Mouse (Mus musculus) erythroblast, embryonic 14.5 days (primary cell): ENCODE results near the gene Anp32a. TPM values are rescaled to one million over a fixed set of nuclear protein-coding genes. Genes with fewer than 3 reads are reported as not detected.

Source experiments
- H3K27me3 ChIP-seq: 2 replicates; pipeline ENCODE4 v1.6.1; 2012; ENCODE audit warnings: inconsistent platforms; ENCODE audit not compliant: control insufficient read depth
- H3K36me3 ChIP-seq: 2 replicates; pipeline ENCODE4 v1.6.1; 2012; ENCODE audit warnings: mild to moderate bottlenecking, inconsistent platforms; ENCODE audit not compliant: control insufficient read depth
- H3K4me1 ChIP-seq: 2 replicates; pipeline ENCODE4 v1.6.1; 2012; ENCODE audit warnings: inconsistent platforms; ENCODE audit not compliant: control insufficient read depth
- H3K4me3 ChIP-seq: replicated peaks from 2 replicates; pipeline ENCODE3; 2012; ENCODE audit warnings: moderate library complexity, mild to moderate bottlenecking, inconsistent platforms
- H3K9me3 ChIP-seq: 2 replicates; pipeline ENCODE4 v1.6.1; 2012; ENCODE audit warnings: low read length, inconsistent platforms, mixed read lengths; ENCODE audit not compliant: control insufficient read depth
- GATA1 ChIP-seq: IDR thresholded peaks from 2 replicates; pipeline ENCODE4 v1.6.1; 2012; ENCODE audit warnings: low read length, inconsistent platforms, mixed read lengths
- TAL1 ChIP-seq: IDR thresholded peaks from 3 replicates; pipeline ENCODE4 v1.6.1; 2012; ENCODE audit warnings: low read length, inconsistent platforms, mixed read lengths
- polyA plus RNA-seq: library from polyadenylated mRNA; stranded (reverse); fragments of >175 nt; gene quantifications from 2 replicates; pipeline ENCODE4 v1.2.3, GENCODE M21; 2012

Gene Anp32a
- polyA plus RNA-seq, 1 experiment = 15.2 TPM

DNA sequence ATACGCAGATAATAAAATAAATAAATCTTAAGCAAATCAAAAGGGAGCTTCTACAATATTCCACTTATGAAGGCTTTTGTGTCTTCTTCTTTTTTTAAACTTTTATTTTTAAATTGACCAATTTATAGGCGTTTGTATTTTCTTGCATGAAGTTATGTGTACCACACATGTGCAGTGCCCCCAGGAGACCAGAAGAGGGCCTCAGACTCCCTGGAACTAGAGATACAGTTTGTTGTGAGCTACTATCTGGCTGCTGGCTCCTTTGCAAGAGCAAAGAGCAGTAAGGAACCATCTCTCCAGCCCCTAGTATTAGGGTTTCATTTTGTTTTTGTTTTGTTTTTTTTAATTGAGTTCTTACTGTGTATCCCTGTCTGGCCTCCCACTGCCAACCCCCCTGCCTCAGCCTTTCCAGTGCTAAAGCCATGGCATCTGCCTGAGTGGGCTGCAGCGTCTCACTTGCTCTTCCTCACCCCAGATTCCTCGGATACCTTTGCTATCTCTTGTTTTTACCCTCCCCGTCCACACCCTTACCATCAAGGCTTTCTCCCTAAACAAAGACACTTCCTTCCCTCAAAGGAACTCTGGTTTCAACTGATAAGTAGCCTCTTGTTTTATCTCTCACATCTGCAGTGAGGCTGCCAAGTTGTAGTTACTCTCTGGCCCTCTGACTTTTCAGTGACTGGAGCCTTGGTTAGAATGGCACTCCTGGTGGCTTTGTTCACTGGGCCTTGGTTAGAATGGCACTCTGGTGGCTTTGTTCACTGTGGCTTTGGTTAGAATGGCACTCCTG, 66.5 kb downstream of the Anp32a start:
- TF ChIP-seq GATA1 = no peak
- TF ChIP-seq TAL1 = no peak
- Histone ChIP-seq H3K4me1 (peaks cover 10% of the 10 kb centered on the region), H3K4me3 (no peak overlapping the region), H3K9me3 (peaks cover 16% of the 10 kb centered on the region), H3K36me3 (no peaks in the 10 kb centered on the region), H3K27me3 (no peaks in the 10 kb centered on the region)

DNA sequence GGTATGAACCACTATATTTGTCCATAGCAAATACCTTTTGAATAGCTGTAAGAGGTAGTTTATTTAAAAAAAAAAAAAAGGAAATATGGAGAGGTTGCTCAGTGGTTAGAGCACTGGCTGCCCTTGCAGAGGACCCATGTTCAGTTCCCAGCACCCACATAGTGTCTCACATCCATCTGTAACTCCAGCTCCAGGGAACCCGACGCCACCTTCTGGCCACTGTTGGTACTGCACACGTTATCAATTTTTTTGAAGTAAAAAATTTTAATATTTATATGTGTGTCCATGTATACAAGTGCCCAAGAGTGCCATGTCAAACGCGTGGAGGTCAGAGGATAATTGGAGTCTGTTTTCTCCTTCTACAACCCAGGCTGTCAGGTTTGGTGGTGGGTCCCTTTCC, 77.6 kb downstream of the Anp32a start:
- Histone ChIP-seq H3K4me3 (no peak overlapping the region), H3K9me3 (peaks cover 7% of the 10 kb centered on the region), H3K27me3 (no peaks in the 10 kb centered on the region), H3K4me1 (peaks cover 14% of the 10 kb centered on the region), H3K36me3 (no peaks in the 10 kb centered on the region)
- TF ChIP-seq GATA1 = no peak
- TF ChIP-seq TAL1 = no peak

DNA sequence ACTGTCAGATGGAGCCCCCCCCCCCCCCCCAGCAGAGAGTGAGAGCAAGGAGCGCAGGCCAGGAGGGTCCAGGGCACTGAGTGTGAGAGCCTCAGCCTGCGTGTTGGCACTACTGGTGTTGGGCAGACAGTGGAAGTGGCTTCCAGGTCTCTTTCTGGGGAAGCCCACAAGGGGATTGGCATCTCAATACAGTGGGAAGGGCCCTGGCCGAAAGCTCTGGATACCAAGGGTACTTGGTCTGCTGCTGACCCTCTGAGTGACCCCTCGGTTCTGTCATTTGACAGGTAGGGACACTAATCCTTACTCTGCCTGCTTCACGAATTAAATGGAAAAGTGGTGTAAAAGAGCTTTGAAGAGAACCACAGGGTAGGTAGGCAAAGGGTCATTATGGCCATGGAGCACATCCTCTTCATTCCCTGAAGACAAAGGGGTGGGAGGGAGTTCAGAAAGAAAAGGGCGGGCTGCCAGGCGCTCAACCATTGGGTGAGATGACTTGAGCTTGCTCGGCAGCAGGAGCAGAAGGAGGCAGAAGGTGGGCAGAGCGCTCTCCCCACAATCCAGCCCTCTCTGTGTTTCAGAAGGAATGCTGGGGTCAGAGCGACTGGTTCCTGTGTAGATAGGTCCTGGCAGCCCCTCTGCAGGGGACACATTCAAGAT, 79.3 kb downstream of the Anp32a start:
- TF ChIP-seq GATA1 (no peak), TAL1 (no peak)
- H3K36me3 ChIP-seq = no peaks in the 10 kb centered on the region
- H3K27me3 ChIP-seq = no peaks in the 10 kb centered on the region
- peaks cover 7% of the 10 kb centered on the region for H3K9me3 ChIP-seq
- H3K4me1 ChIP-seq = peaks cover 7% of the 10 kb centered on the region
- no peak overlapping the region for H3K4me3 ChIP-seq

DNA sequence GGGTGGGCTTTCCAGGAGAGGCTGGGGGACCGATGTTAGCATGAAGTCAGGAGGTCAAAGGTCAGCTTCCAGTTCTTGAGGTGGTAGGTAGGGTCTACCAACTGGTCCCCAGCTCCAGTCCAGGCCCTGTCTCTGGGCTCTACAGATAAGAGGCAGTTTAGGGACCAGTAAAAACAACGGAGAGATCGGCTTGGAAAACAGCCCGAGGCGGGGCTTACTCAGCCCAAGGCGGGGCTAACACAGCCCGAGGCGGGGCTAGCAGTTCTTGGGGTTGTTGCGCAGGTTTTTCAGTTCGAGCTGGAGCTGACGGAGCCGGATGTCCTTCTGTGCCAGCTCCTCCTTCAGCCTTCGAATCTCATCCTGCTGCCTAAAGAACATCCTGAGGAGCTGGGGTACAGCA, 79.9 kb downstream of the Anp32a start:
- H3K4me1 ChIP-seq = peaks cover 7% of the 10 kb centered on the region
- H3K27me3 ChIP-seq = no peaks in the 10 kb centered on the region
- H3K9me3 ChIP-seq = peaks cover 7% of the 10 kb centered on the region
- TF ChIP-seq GATA1 (no peak), TAL1 (no peak)
- no peaks in the 10 kb centered on the region for H3K36me3 ChIP-seq
- H3K4me3 ChIP-seq = no peak overlapping the region

DNA sequence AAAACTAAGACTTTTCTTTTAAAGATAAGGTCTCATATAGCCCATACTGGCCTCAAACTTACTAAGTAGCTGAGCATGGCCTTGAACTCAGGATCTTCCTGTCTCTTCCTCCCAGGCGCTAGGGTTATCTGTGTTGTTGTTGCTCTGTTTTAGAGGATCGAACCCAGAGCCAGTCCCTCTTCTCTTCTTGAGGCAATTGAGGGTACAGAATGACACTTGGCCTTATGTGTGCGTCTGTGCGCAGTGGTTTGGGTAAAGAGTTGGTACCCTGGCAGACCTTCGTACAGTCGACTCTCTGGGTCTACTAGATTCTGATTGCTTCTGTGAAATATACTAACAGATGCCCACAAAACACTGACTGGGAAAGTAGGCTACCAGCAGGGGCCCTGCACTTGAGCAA, 80.8 kb downstream of the Anp32a start:
- Histone ChIP-seq H3K27me3 (no peaks in the 10 kb centered on the region), H3K36me3 (no peaks in the 10 kb centered on the region), H3K9me3 (peaks cover 7% of the 10 kb centered on the region), H3K4me1 (peaks cover 7% of the 10 kb centered on the region), H3K4me3 (no peak overlapping the region)
- TF ChIP-seq TAL1 (no peak), GATA1 (no peak)

DNA sequence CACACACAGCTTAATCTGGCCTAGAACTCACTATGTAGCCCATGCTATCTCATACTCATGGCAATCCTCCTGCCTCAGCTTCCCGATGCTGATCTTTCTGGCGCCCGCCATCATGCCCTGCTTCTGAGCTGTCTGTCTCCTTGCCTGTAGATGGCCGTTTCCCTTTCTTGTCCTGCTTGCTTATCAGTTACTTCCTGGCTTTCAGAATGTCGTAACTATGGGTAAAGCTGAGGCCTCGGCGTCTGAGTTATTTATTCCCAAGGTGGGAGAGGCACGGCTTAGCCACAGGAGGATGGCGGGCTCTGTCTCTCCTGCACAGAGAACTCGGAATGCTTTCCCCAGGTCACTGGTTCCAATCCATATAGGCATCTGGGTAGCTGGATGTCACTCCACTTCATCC, 81.8 kb downstream of the Anp32a start:
- TF ChIP-seq TAL1 (no peak), GATA1 (no peak)
- peaks cover 7% of the 10 kb centered on the region for H3K4me1 ChIP-seq
- H3K36me3 ChIP-seq = no peaks in the 10 kb centered on the region
- no peaks in the 10 kb centered on the region for H3K27me3 ChIP-seq
- H3K9me3 ChIP-seq = peaks cover 7% of the 10 kb centered on the region
- no peak overlapping the region for H3K4me3 ChIP-seq

DNA sequence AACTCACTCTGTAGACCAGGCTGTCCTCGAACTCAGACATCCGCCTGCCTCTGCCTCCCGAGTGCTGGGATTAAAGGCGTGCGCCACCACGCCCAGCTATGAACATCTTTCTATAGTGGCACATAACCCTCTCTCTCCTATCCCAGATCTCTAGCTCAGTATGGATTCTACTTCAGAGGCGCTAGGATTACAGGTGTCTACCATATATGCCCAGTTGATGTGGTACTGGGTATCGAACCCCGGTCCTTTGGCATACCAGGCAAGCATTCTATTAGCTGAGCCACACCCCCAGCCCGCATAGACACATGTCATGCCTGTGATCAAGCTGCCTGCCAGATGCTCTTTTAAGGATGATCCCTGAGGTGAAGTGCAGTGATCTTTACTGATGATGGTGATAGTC, 82.8 kb downstream of the Anp32a start:
- Histone ChIP-seq H3K4me1 (peaks cover 7% of the 10 kb centered on the region), H3K27me3 (no peaks in the 10 kb centered on the region), H3K4me3 (no peak overlapping the region), H3K9me3 (peaks cover 3% of the 10 kb centered on the region), H3K36me3 (no peaks in the 10 kb centered on the region)
- TF ChIP-seq GATA1 (no peak), TAL1 (no peak)

DNA sequence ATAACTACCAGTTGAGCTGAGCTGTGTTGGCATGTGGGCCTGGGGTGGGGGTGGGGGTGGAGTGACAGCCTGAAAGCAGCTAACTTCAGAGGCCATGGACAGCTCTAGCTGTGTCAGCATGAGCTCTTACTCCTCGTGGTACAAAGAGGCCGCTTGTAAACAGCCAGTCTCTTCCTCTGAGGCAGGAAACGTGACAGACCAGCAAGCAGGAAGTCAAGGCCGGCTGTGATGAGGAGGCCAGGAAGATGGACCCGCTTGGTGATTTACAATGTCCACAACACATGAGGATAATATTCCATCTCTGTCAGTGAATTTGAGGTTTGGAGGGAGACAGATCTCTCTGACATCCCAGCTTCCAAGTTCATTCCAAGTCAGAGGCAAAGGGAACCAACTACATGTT, 84.2 kb downstream of the Anp32a start:
- H3K27me3 ChIP-seq = no peaks in the 10 kb centered on the region
- TF ChIP-seq GATA1 = no peak
- no peak for TF ChIP-seq TAL1
- no peaks in the 10 kb centered on the region for H3K36me3 ChIP-seq
- H3K4me3 ChIP-seq = no peak overlapping the region
- peaks cover 7% of the 10 kb centered on the region for H3K4me1 ChIP-seq
- no peaks in the 10 kb centered on the region for H3K9me3 ChIP-seq

DNA sequence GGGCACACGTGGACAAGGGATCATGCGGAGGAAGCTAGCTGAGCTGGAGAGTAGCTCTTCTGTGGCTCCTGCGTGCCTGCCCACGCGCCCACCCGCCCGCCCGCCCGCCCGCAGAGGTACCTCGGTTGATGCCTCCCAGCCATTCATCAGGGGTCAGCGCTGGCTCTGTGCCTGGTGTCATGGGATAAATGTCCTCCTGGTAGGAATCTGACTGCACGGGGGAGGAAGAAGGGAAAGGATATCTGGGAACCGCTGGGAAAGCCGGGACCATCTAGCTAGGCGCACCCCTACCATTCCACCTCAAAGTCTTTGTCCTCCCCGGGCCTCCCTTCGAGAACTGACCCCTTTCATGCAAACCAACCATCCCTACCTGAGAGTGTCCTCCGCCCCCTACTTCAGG, 84.9 kb downstream of the Anp32a start:
- H3K4me1 ChIP-seq = peaks cover 2% of the 10 kb centered on the region; the same call in 1 of the 2 replicates
- TF ChIP-seq TAL1 (no peak), GATA1 (no peak)

More for the DNA sequence above, 84.9 kb downstream of the Anp32a start:
- Histone ChIP-seq H3K4me3 (no peak overlapping the region), H3K36me3 (no peaks in the 10 kb centered on the region), H3K27me3 (no peaks in the 10 kb centered on the region), H3K9me3 (no peaks in the 10 kb centered on the region)
